In the genomic region with DNA sequence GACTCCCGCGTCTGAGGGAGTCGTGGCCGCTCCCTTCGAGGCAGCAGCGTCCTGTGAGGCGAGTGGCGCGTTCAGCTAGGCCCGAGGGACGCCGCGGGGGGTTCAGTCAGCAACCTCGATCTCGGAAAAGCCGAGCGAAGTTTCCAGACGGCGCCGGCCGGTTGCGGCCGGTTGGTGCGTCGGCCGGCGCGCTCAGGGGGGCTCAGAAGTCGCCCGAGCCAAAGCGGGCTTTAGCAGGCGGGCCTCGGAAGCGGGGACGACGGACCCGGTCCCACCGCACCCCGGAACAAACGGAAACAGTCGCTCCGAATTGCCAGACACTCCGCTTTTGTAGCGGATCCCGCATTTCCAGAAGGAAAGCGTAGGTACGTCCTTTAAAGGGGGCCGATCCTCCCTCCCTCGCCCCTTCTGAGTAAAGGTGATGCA, we compare ENCODE assay signal across 8 mouse cellular contexts. TPM values are rescaled to one million over a fixed set of nuclear protein-coding genes. Genes with fewer than 3 reads are reported as not detected.
DNase-seq lines count a peak whose midpoint lies in the region; ATAC-seq and TF ChIP-seq lines count a peak whose summit lies in the region.

No protein-coding gene starts in this region.

- H3K4me2 ChIP-seq in hindbrain, embryonic 15.5 days = peak overlapping the region; percentile 65

- WGBS in forebrain, embryonic 10.5 days = 10% methylated on average over 49 of the region's 49 CpGs
- 10% methylated on average over 46 of the region's 49 CpGs for WGBS in hindbrain, embryonic 15.5 days
- WGBS in midbrain, embryonic 10.5 days = 12% methylated on average over 49 of the region's 49 CpGs

- no peaks in the 10 kb centered on the region for H3K9me3 ChIP-seq in ES-E14 (ENCODE audit: control insufficient read depth, insufficient read depth, low read depth, low read length)
- peaks cover 9% of the 10 kb centered on the region for H3K9me3 ChIP-seq in forebrain, embryonic 10.5 days
- no peaks in the 10 kb centered on the region for H3K9me3 ChIP-seq in hindbrain, embryonic 15.5 days
- peaks cover 7% of the 10 kb centered on the region for H3K9me3 ChIP-seq in midbrain, embryonic 10.5 days (replicated peaks)

- in situ Hi-C loops in ES-E14 (cut with MboI; ENCODE audit: low sequenced_read_pairs in 2 of 2, unreplicated experiment in 2 of 2) = no loop called here

- peak; percentile 35; the same call in 1 of the 2 replicates for ATAC-seq in hindbrain, embryonic 15.5 days (ENCODE audit: low FRiP score, low read depth)

- H3K27ac ChIP-seq in ES-E14 (ENCODE audit: insufficient read depth, low read depth, low read length, poor library complexity, severe bottlenecking) = no peak overlapping the region
- H3K27ac ChIP-seq in forebrain, embryonic 10.5 days = peak overlapping the region; percentile 79
- H3K27ac ChIP-seq in hindbrain, embryonic 15.5 days (replicated peaks) = no peak overlapping the region
- peak overlapping the region; percentile 75 for H3K27ac ChIP-seq in midbrain, embryonic 10.5 days (replicated peaks)

- intact Hi-C loops in heart, postnatal 25 days (cut with DNase I) = no loop called here

- H3K36me3 ChIP-seq in ES-E14 (ENCODE audit: control insufficient read depth, insufficient read depth, low read length, poor library complexity, severe bottlenecking) = no peaks in the 10 kb centered on the region
- H3K36me3 ChIP-seq in forebrain, embryonic 10.5 days (replicated peaks) = no peaks in the 10 kb centered on the region
- H3K36me3 ChIP-seq in hindbrain, embryonic 15.5 days = no peaks in the 10 kb centered on the region
- H3K36me3 ChIP-seq in midbrain, embryonic 10.5 days = no peaks in the 10 kb centered on the region

- H3K9ac ChIP-seq in ES-E14 (ENCODE audit: insufficient read depth, low read depth, low read length, poor library complexity, severe bottlenecking) = peak overlapping the region; percentile 56
- H3K9ac ChIP-seq in hindbrain, embryonic 15.5 days = no peak overlapping the region; the same call in 1 of the 2 replicates

- peak overlapping the region; percentile 65 to 72 for H3K4me3 ChIP-seq in ES-E14 (ENCODE audit: insufficient read depth in 1 of 2, low read depth in 1 of 2, low read length in 2 of 2, poor library complexity in 1 of 2, severe bottlenecking in 1 of 2)
- peak overlapping the region; percentile 68 for H3K4me3 ChIP-seq in forebrain, embryonic 10.5 days
- H3K4me3 ChIP-seq in hindbrain, embryonic 15.5 days = peak overlapping the region; percentile 50
- peak overlapping the region; percentile 67 for H3K4me3 ChIP-seq in midbrain, embryonic 10.5 days

- peaks cover 62% of the 10 kb centered on the region for H3K27me3 ChIP-seq in forebrain, embryonic 10.5 days (ENCODE audit: poor library complexity, severe bottlenecking)
- peaks cover 35% of the 10 kb centered on the region for H3K27me3 ChIP-seq in hindbrain, embryonic 15.5 days
- H3K27me3 ChIP-seq in midbrain, embryonic 10.5 days (ENCODE audit: low read depth, poor library complexity, severe bottlenecking) = peaks cover 63% of the 10 kb centered on the region

- H3K4me1 ChIP-seq in ES-E14 (ENCODE audit: control insufficient read depth in 2 of 2, insufficient read depth in 2 of 2, low read length in 2 of 2, poor library complexity in 1 of 2) = peaks cover 0 to 3% of the 10 kb centered on the region in 2 experiments; a peak in 1 of 4 replicates
- H3K4me1 ChIP-seq in forebrain, embryonic 10.5 days = peaks cover 12% of the 10 kb centered on the region
- 0 out of 2 replicates have a peak, but pooled peaks cover 4% of the 10 kb centered on the region for H3K4me1 ChIP-seq in hindbrain, embryonic 15.5 days (replicated peaks)
- peaks cover 14% of the 10 kb centered on the region for H3K4me1 ChIP-seq in midbrain, embryonic 10.5 days

- peak; percentile 94 for DNase-seq in heart, adult 11 months
- no peak for DNase-seq in heart, postnatal 25 days (ENCODE audit: low spot score)
- DNase-seq in ES-E14 (ENCODE audit: low read depth, low spot score) = peak; percentile 20
- DNase-seq in forebrain, embryonic 10.5 days (ENCODE audit: extremely low spot score, low spot score) = peak; percentile 29
- peak; percentile 49 for DNase-seq in midbrain, embryonic 10.5 days (ENCODE audit: low spot score)
- DNase-seq in yolk sac, embryonic 10.5 days (ENCODE audit: low spot score) = no peak
- DNase-seq in adrenal gland, adult (ENCODE audit: inconsistent age in 2 of 2, low spot score in 1 of 2) = no peak

TF ChIP-seq in ES-E14, 5 proteins besides CTCF, POLR2A, EP300 and RAD21:
- TF ChIP-seq HCFC1 (IDR thresholded peaks at IDR 0.05; ENCODE audit: borderline replicate concordance, insufficient read depth, low read length) (peak; percentile 23; the same call in 1 of the 2 replicates), ZC3H11A (IDR thresholded peaks at IDR 0.05; ENCODE audit: borderline replicate concordance, low read depth, low read length) (no peak)

RNA-seq across cellular contexts. Expression of a gene that starts 0.3 kb away (rescaled TPM):
- total RNA-seq in heart, postnatal 25 days (2021) = 10 to 100 TPM; 10.1 to 10.8 TPM
- total RNA-seq in ES-E14 (2012; rRNA removed) = 8.9 and 9.5 TPM in 2 replicates
- polyA plus RNA-seq in forebrain, embryonic 10.5 days (2016; fragmentation: Nextera tagmentation; extraction: Ambion mirVana) = 0.50 and 0.62 TPM in 2 replicates
- 2.9 and 3.9 TPM in 2 replicates for polyA plus RNA-seq in hindbrain, embryonic 15.5 days (2015; fragmentation: Nextera tagmentation; extraction: Ambion mirVana)
- 0.94 and 2.1 TPM in 2 replicates for polyA plus RNA-seq in midbrain, embryonic 10.5 days (2016; fragmentation: Nextera tagmentation; extraction: Ambion mirVana)

Comparison
In these comparisons a context has a peak if more than half of its experiments do, and no peak if none do; other contexts are left out.
1. DNase-seq: peak in heart, adult 11 months (single experiment), ES-E14 (single experiment), forebrain, embryonic 10.5 days (single experiment) and midbrain, embryonic 10.5 days (single experiment); none in heart, postnatal 25 days (single experiment), yolk sac, embryonic 10.5 days (single experiment) and adrenal gland, adult (0 of 2).
2. H3K27ac ChIP-seq: peak in forebrain, embryonic 10.5 days (single experiment) and midbrain, embryonic 10.5 days (single experiment); none in ES-E14 (single experiment) and hindbrain, embryonic 15.5 days (single experiment).
3. Peak in every context shown above with its lines, with median percentiles within 50 percentile points of each other: H3K4me3 ChIP-seq.